In genomic region chr4:28814816-28815620, GRCm38 (mm10) we compare ENCODE assay signal across 8 mouse cellular contexts. TPM values are rescaled to one million over a fixed set of nuclear protein-coding genes. Genes with fewer than 3 reads are reported as not detected.
DNase-seq lines count a peak whose midpoint lies in the region; ATAC-seq and TF ChIP-seq lines count a peak whose summit lies in the region.

No protein-coding gene starts in this region.

- H3K36me3 ChIP-seq in forebrain, postnatal 0 days (ENCODE audit: insufficient read depth): no peaks in the 10 kb centered on the region
- no peaks in the 10 kb centered on the region for H3K36me3 ChIP-seq in neural tube, embryonic 15.5 days

- POLR2A ChIA-PET in Patski (lab: Charles Lee): no interaction called here

- H3K4me3 ChIP-seq in forebrain, postnatal 0 days (ENCODE audit: low read depth, low read length): peak overlapping the region; percentile 89
- H3K4me3 ChIP-seq in neural tube, embryonic 15.5 days (replicated peaks): peak overlapping the region; percentile 69

- H3K27ac ChIP-seq in forebrain, postnatal 0 days (ENCODE audit: low read depth, low read length): peak overlapping the region; percentile 95
- peak overlapping the region; percentile 96 for H3K27ac ChIP-seq in neural tube, embryonic 15.5 days (replicated peaks)

- peak; percentile 40 for TF ChIP-seq CTCF in Patski (IDR thresholded peaks at IDR 0.05)
- peak; percentile 61 for TF ChIP-seq CTCF in forebrain, postnatal 0 days (IDR thresholded peaks at IDR 0.05; ENCODE audit: low read depth)

- WGBS in forebrain, postnatal 0 days: under 1% methylated on average over 71 of the region's 72 CpGs
- under 1% methylated on average over 70 of the region's 72 CpGs for WGBS in neural tube, embryonic 15.5 days

- intact Hi-C loops in heart, postnatal 10 days (cut with DNase I): loop anchor here (5.0 kb wide), 1 partner anchor 477 kb away; no protein-coding TSS in a partner anchor

- peak; percentile 27 for ATAC-seq in Patski
- ATAC-seq in forebrain, postnatal 0 days: peak; percentile 37
- ATAC-seq in neural tube, embryonic 15.5 days (ENCODE audit: low FRiP score): peak; percentile 22; the same call in 1 of the 2 replicates

- DNase-seq in Patski (ENCODE audit: low read depth, low spot score): no peak
- DNase-seq in cerebellum, adult 8-10 months: peak; percentile 73
- DNase-seq in forebrain, postnatal 0 days: peak; percentile 84
- DNase-seq in heart, postnatal 10 days: peak; percentile 70 to 76
- DNase-seq in kidney, postnatal 4 days: peak; percentile 69 to 80
- peak; percentile 26 to 33 for DNase-seq in lung, adult 18-20 months
- DNase-seq in urinary bladder, adult 2 months (ENCODE audit: low spot score): peak; percentile 49

- peak overlapping the region; percentile 63 for H3K4me2 ChIP-seq in forebrain, postnatal 0 days (ENCODE audit: low read depth)
- peak overlapping the region; percentile 68 for H3K4me2 ChIP-seq in neural tube, embryonic 15.5 days

- peak overlapping the region; percentile 91 for H3K9ac ChIP-seq in forebrain, postnatal 0 days
- peak overlapping the region; percentile 76 for H3K9ac ChIP-seq in neural tube, embryonic 15.5 days (replicated peaks)

- in situ Hi-C loops in Patski (cut with MboI; ENCODE audit: low pct_unique_long_range_greater_than_20kb): loop anchor here (25.0 kb wide), 1 partner anchor 853 kb away; no protein-coding TSS in a partner anchor

- CTCF ChIA-PET in Patski (lab: Charles Lee): no interaction called here

- H3K27me3 ChIP-seq in Patski: peaks cover 17% of the 10 kb centered on the region
- no peaks in the 10 kb centered on the region for H3K27me3 ChIP-seq in forebrain, postnatal 0 days (ENCODE audit: insufficient read depth, low read length)
- H3K27me3 ChIP-seq in neural tube, embryonic 15.5 days (replicated peaks): no peaks in the 10 kb centered on the region

- H3K4me1 ChIP-seq in forebrain, postnatal 0 days (ENCODE audit: insufficient read depth): no peaks in the 10 kb centered on the region
- H3K4me1 ChIP-seq in neural tube, embryonic 15.5 days: 0 out of 2 replicates have a peak, but pooled peaks cover 4% of the 10 kb centered on the region

- no peaks in the 10 kb centered on the region for H3K9me3 ChIP-seq in forebrain, postnatal 0 days (ENCODE audit: low read length)
- H3K9me3 ChIP-seq in neural tube, embryonic 15.5 days (replicated peaks): no peaks in the 10 kb centered on the region

RNA-seq across cellular contexts. Expression of gene Epha7, which starts 2.1 kb away (rescaled TPM):
- 1.3 TPM for polyA plus RNA-seq in Patski (2021)
- 70.7 and 73.1 TPM in 2 replicates for total RNA-seq in forebrain, postnatal 0 days (2014; rRNA removed)
- 44.0 and 57.3 TPM in 2 replicates for polyA plus RNA-seq in forebrain, postnatal 0 days (2015; fragmentation: Nextera tagmentation; extraction: Ambion mirVana)
- 10 to 100 TPM in 1 of 2 experiments, 1 to 10 TPM in 1; 7.1 to 11.0 TPM for total RNA-seq in heart, postnatal 10 days (2021)
- 42.0 and 49.3 TPM in 2 replicates for polyA plus RNA-seq in neural tube, embryonic 15.5 days (2015; fragmentation: Nextera tagmentation; extraction: Ambion mirVana)
- polyA plus RNA-seq in urinary bladder, adult 2 months (2012; rRNA removed): 4.0 and 5.4 TPM in 2 replicates
